Comparison of ENCODE assay signal across 7 mouse cellular contexts in the genomic region with DNA sequence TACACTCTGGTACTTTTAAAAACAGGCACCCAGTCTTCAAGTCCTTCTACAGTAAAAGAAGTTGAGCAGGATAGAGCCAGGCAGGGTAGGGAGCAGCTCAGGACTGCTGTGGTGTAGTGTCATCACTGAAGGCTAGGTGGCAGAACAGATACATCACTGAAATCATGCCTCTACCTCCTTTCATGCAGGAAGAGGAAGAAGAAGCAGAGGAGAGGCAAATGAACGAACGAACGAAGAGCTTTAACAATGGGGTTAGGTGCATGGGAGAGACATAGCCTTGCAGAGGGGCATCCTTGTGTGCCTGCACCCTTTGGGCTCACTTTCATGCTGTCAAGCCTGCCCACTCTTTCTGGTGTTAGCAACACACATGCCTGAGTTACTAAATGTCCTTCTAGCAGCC. TPM values are rescaled to one million over a fixed set of nuclear protein-coding genes. Genes with fewer than 3 reads are reported as not detected.
A peak's percentile ranks its signal among the peaks of the same experiment; 100 is the strongest.
DNase-seq lines count a peak whose midpoint lies in the region; ATAC-seq and TF ChIP-seq lines count a peak whose summit lies in the region.

No protein-coding gene starts in this region.

- H3K4me1 ChIP-seq in ES-E14 (ENCODE audit: control insufficient read depth in 2 of 2, insufficient read depth in 2 of 2, low read length in 2 of 2, poor library complexity in 1 of 2): no peaks in the 10 kb centered on the region; a peak in 1 of 4 replicates
- peaks cover 51% of the 10 kb centered on the region for H3K4me1 ChIP-seq in embryonic facial prominence, embryonic 10.5 days
- H3K4me1 ChIP-seq in midbrain, embryonic 16.5 days (ENCODE audit: control insufficient read depth, insufficient read depth, low read length): peaks cover 27% of the 10 kb centered on the region

- peak; percentile 65 for TF ChIP-seq CTCF in C2C12 (IDR thresholded peaks at IDR 0.05; ENCODE audit: control insufficient read depth, insufficient read depth, insufficient read length)

- H3K27me3 ChIP-seq in C2C12 (ENCODE audit: control insufficient read depth, insufficient read depth, insufficient read length): no peaks in the 10 kb centered on the region
- peaks cover 59% of the 10 kb centered on the region for H3K27me3 ChIP-seq in embryonic facial prominence, embryonic 10.5 days (replicated peaks; ENCODE audit: low read depth, poor library complexity, severe bottlenecking)
- 0 out of 2 replicates have a peak, but pooled peaks cover 4% of the 10 kb centered on the region for H3K27me3 ChIP-seq in midbrain, embryonic 16.5 days (ENCODE audit: control insufficient read depth, insufficient read depth, low read depth, low read length)

- H3K36me3 ChIP-seq in C2C12 (ENCODE audit: control insufficient read depth, insufficient read depth): no peaks in the 10 kb centered on the region
- no peaks in the 10 kb centered on the region for H3K36me3 ChIP-seq in ES-E14 (ENCODE audit: control insufficient read depth, insufficient read depth, low read length, poor library complexity, severe bottlenecking)
- no peaks in the 10 kb centered on the region for H3K36me3 ChIP-seq in embryonic facial prominence, embryonic 10.5 days (replicated peaks)
- H3K36me3 ChIP-seq in midbrain, embryonic 16.5 days (ENCODE audit: control insufficient read depth, insufficient read depth, low read length): no peaks in the 10 kb centered on the region

- no peaks in the 10 kb centered on the region for H3K79me2 ChIP-seq in C2C12 (ENCODE audit: control insufficient read depth, insufficient read depth)

- no peaks in the 10 kb centered on the region for H3K9me3 ChIP-seq in ES-E14 (ENCODE audit: control insufficient read depth, insufficient read depth, low read depth, low read length)
- no peaks in the 10 kb centered on the region for H3K9me3 ChIP-seq in embryonic facial prominence, embryonic 10.5 days
- no peaks in the 10 kb centered on the region for H3K9me3 ChIP-seq in midbrain, embryonic 16.5 days (replicated peaks; ENCODE audit: control insufficient read depth, low read length, poor library complexity, severe bottlenecking)

- intact Hi-C loops in heart, postnatal 14 days (cut with DNase I): loop anchor here (1.0 to 10.0 kb wide), 6 partner anchors 64 to 637 kb away; no protein-coding TSS in a partner anchor

- WGBS in embryonic facial prominence, embryonic 10.5 days: 4% methylated on average over 3 of the region's 3 CpGs
- 0% methylated on average over 3 of the region's 3 CpGs for whole genome bisulfite sequencing in midbrain, embryonic 16.5 days

- H3K4me2 ChIP-seq in midbrain, embryonic 16.5 days (ENCODE audit: low read length): peak overlapping the region; percentile 43

- no peak overlapping the region for H3K27ac ChIP-seq in ES-E14 (ENCODE audit: insufficient read depth, low read depth, low read length, poor library complexity, severe bottlenecking)
- H3K27ac ChIP-seq in embryonic facial prominence, embryonic 10.5 days (replicated peaks): peak overlapping the region; percentile 66
- no peak overlapping the region for H3K27ac ChIP-seq in midbrain, embryonic 16.5 days (ENCODE audit: low read length)

- H3K79me3 ChIP-seq in C2C12 (ENCODE audit: low read depth): no peaks in the 10 kb centered on the region

- ATAC-seq in midbrain, embryonic 16.5 days: peak; percentile 54; the same call in 1 of the 2 replicates

- H3K4me3 ChIP-seq in C2C12 (ENCODE audit: insufficient read depth, poor library complexity, severe bottlenecking) (no peak overlapping the region), ES-E14 (ENCODE audit: insufficient read depth in 1 of 2, low read depth in 1 of 2, low read length in 2 of 2, poor library complexity in 1 of 2, severe bottlenecking in 1 of 2) (no peak overlapping the region)
- 0 out of 2 replicates have a peak overlapping the region, but pooled peaks have one; percentile 21 for H3K4me3 ChIP-seq in embryonic facial prominence, embryonic 10.5 days
- H3K4me3 ChIP-seq in midbrain, embryonic 16.5 days (ENCODE audit: low read depth, low read length): no peak overlapping the region

- no peak for DNase-seq in ES-E14 (ENCODE audit: low read depth, low spot score)
- DNase-seq in embryonic facial prominence, embryonic 10.5 days (ENCODE audit: low spot score): peak; percentile 56
- DNase-seq in heart, postnatal 14 days: peak; percentile 46 to 61
- peak; percentile 46 for DNase-seq in layer of hippocampus, adult 9-11 months
- DNase-seq in c-Kit-positive CD71-positive TER-119-positive erythroid progenitor cells, embryonic 14.5 days (ENCODE audit: low spot score): no peak

- in situ Hi-C loops in ES-E14 (cut with MboI; ENCODE audit: low sequenced_read_pairs in 2 of 2, unreplicated experiment in 2 of 2): loop anchor here in 1 of 2 experiments (10.0 to 25.0 kb wide), 3 partner anchors 384 to 947 kb away; no protein-coding TSS in a partner anchor

- H3K9ac ChIP-seq in ES-E14 (ENCODE audit: insufficient read depth, low read depth, low read length, poor library complexity, severe bottlenecking): no peak overlapping the region
- H3K9ac ChIP-seq in midbrain, embryonic 16.5 days (ENCODE audit: low read depth, low read length): no peak overlapping the region

- peak overlapping the region; percentile 48 for H3ac ChIP-seq in C2C12 (ENCODE audit: control insufficient read depth, insufficient read length, low read depth)

TF ChIP-seq in C2C12, 6 proteins besides CTCF, POLR2A, EP300 and RAD21:
- TF ChIP-seq FOSL1 (IDR thresholded peaks at IDR 0.05; ENCODE audit: insufficient read depth, low read length, poor library complexity, severe bottlenecking): no peak
- TF ChIP-seq USF1 (IDR thresholded peaks at IDR 0.05; ENCODE audit: low read depth): no peak
- no peak for TF ChIP-seq MAX (IDR thresholded peaks at IDR 0.05)
- no peak for TF ChIP-seq MYOG (IDR thresholded peaks at IDR 0.05; ENCODE audit: control insufficient read depth, extremely low read depth, insufficient read length)
- TF ChIP-seq CEBPB (IDR thresholded peaks at IDR 0.05; ENCODE audit: low read depth): no peak
- no peak for TF ChIP-seq MYOD1 (IDR thresholded peaks at IDR 0.05; ENCODE audit: control insufficient read depth, insufficient read length, low read depth)
TF ChIP-seq in C2C12: peak in this region for 0.

TF ChIP-seq in ES-E14, 5 proteins besides CTCF, POLR2A, EP300 and RAD21:
- TF ChIP-seq ZC3H11A (IDR thresholded peaks at IDR 0.05; ENCODE audit: borderline replicate concordance, low read depth, low read length) (peak; percentile 67; the same call in 1 of the 2 replicates), HCFC1 (IDR thresholded peaks at IDR 0.05; ENCODE audit: borderline replicate concordance, insufficient read depth, low read length) (no peak)

RNA-seq across cellular contexts. Expression of a gene that starts 3.2 kb away (rescaled TPM):
- polyA plus RNA-seq in C2C12 (2012; fragmentation: generic; extraction: Trizol): 62.8 TPM
- 1.3 and 2.1 TPM in 2 replicates for total RNA-seq in ES-E14 (2012; rRNA removed)
- polyA plus RNA-seq in embryonic facial prominence, embryonic 10.5 days (2016; fragmentation: Nextera tagmentation; extraction: Ambion mirVana): 75.4 and 87.4 TPM in 2 replicates
- total RNA-seq in heart, postnatal 14 days (2021): 100 to 1,000 TPM; 139 to 161 TPM
- polyA plus RNA-seq in midbrain, embryonic 16.5 days (2015; fragmentation: Nextera tagmentation; extraction: Ambion mirVana): 42.6 and 42.8 TPM in 2 replicates

RNA-seq across cellular contexts. Expression of a gene that starts 53.6 kb away (rescaled TPM):
- polyA plus RNA-seq in C2C12 (2012; fragmentation: generic; extraction: Trizol): 222 TPM
- total RNA-seq in ES-E14 (2012; rRNA removed): 1,066 and 2,076 TPM in 2 replicates
- 474 and 479 TPM in 2 replicates for polyA plus RNA-seq in embryonic facial prominence, embryonic 10.5 days (2016; fragmentation: Nextera tagmentation; extraction: Ambion mirVana)
- 1 to 10 TPM; 1.1 to 1.3 TPM for total RNA-seq in heart, postnatal 14 days (2021)
- polyA plus RNA-seq in midbrain, embryonic 16.5 days (2015; fragmentation: Nextera tagmentation; extraction: Ambion mirVana): 244 and 262 TPM in 2 replicates

Comparison
In these comparisons a context has a peak if more than half of its experiments do, and no peak if none do; other contexts are left out.
1. DNase-seq: peak in embryonic facial prominence, embryonic 10.5 days (single experiment), heart, postnatal 14 days (2 of 2) and layer of hippocampus, adult 9-11 months (single experiment); none in ES-E14 (single experiment) and c-Kit-positive CD71-positive TER-119-positive erythroid progenitor cells, embryonic 14.5 days (single experiment).